In genomic region chr16:16870617-16871331, GRCm38 (mm10) we compare ENCODE assay signal across 8 mouse cellular contexts. TPM values are rescaled to one million over a fixed set of nuclear protein-coding genes. Genes with fewer than 3 reads are reported as not detected.
DNase-seq lines count a peak whose midpoint lies in the region; ATAC-seq and TF ChIP-seq lines count a peak whose summit lies in the region.

Top3b (plus strand) TSS chr16:16870736.
Vpreb1 (minus strand) TSS chr16:16870843.

- DNase-seq in CD4-positive helper T cell, adult 2 months (ENCODE audit: low read depth, low spot score), result peak; percentile 93
- DNase-seq in brain, embryonic 18.5 days (ENCODE audit: low read depth, low spot score), result peak; percentile 92
- peak; percentile 98 for DNase-seq in kidney, postnatal 0 days (ENCODE audit: low spot score)
- DNase-seq in liver, embryonic 11.5 days (ENCODE audit: low spot score), result peak; percentile 92
- peak; percentile 95 for DNase-seq in naive thymus-derived CD4-positive, alpha-beta T cell, adult 2 months (ENCODE audit: low read depth)

- H3K36me3 ChIP-seq in heart, embryonic 12.5 days, result peaks cover 10% of the 10 kb centered on the region
- H3K36me3 ChIP-seq in kidney, postnatal 0 days (ENCODE audit: insufficient read depth, low read length), result peaks cover under 1% of the 10 kb centered on the region; the same call in 1 of the 2 replicates
- peaks cover 5% of the 10 kb centered on the region for H3K36me3 ChIP-seq in liver, embryonic 11.5 days (ENCODE audit: control insufficient read depth, insufficient read depth, low read length)
- peaks cover 1% of the 10 kb centered on the region; the same call in 1 of the 2 replicates for H3K36me3 ChIP-seq in stomach, embryonic 14.5 days (ENCODE audit: control insufficient read depth, insufficient read depth, low read length)

- WGBS in heart, embryonic 12.5 days, result under 1% methylated on average over 49 of the region's 49 CpGs
- under 1% methylated on average over 49 of the region's 49 CpGs for WGBS in kidney, postnatal 0 days
- WGBS in liver, embryonic 11.5 days, result under 1% methylated on average over 49 of the region's 49 CpGs
- WGBS in stomach, embryonic 14.5 days, result under 1% methylated on average over 49 of the region's 49 CpGs

- no peaks in the 10 kb centered on the region for H3K9me3 ChIP-seq in heart, embryonic 12.5 days (replicated peaks)
- H3K9me3 ChIP-seq in kidney, postnatal 0 days (replicated peaks; ENCODE audit: low read length), result no peaks in the 10 kb centered on the region
- no peaks in the 10 kb centered on the region for H3K9me3 ChIP-seq in liver, embryonic 11.5 days (ENCODE audit: control insufficient read depth, low read length)
- H3K9me3 ChIP-seq in stomach, embryonic 14.5 days (ENCODE audit: control insufficient read depth, low read depth, low read length), result 0 out of 2 replicates have a peak, but pooled peaks cover under 1% of the 10 kb centered on the region

- H3K4me1 ChIP-seq in heart, embryonic 12.5 days (replicated peaks), result peaks cover 21% of the 10 kb centered on the region
- H3K4me1 ChIP-seq in kidney, postnatal 0 days (replicated peaks; ENCODE audit: insufficient read depth, low read length), result peaks cover 5% of the 10 kb centered on the region; the same call in 1 of the 2 replicates
- H3K4me1 ChIP-seq in liver, embryonic 11.5 days (replicated peaks; ENCODE audit: control insufficient read depth, insufficient read depth, low read length), result peaks cover 9% of the 10 kb centered on the region; the same call in 1 of the 2 replicates
- H3K4me1 ChIP-seq in stomach, embryonic 14.5 days (ENCODE audit: control insufficient read depth, insufficient read depth, low read length), result 0 out of 2 replicates have a peak, but pooled peaks cover 5% of the 10 kb centered on the region

- peak; percentile 93 for ATAC-seq in erythroid progenitor cell, adult 5-6 weeks (replicated peaks; ENCODE audit: low FRiP score, poor library complexity, severe bottlenecking)
- peak; percentile 95 for ATAC-seq in heart, embryonic 12.5 days (ENCODE audit: insufficient number of reproducible peaks, low FRiP score)
- peak; percentile 96 for ATAC-seq in kidney, postnatal 0 days (replicated peaks; ENCODE audit: low FRiP score, low read depth)
- peak; percentile 95 for ATAC-seq in liver, embryonic 11.5 days (replicated peaks; ENCODE audit: low FRiP score)
- peak; percentile 97 for ATAC-seq in stomach, embryonic 14.5 days (ENCODE audit: insufficient number of reproducible peaks, insufficient read depth, low FRiP score, low read depth)

- peak within 1 kb of the TSS; percentile 68 for H3K4me3 ChIP-seq in heart, embryonic 12.5 days
- peak within 1 kb of the TSS; percentile 82 for H3K4me3 ChIP-seq in kidney, postnatal 0 days (replicated peaks; ENCODE audit: low read depth, low read length)
- peak within 1 kb of the TSS; percentile 84 for H3K4me3 ChIP-seq in liver, embryonic 11.5 days (ENCODE audit: low read depth, low read length)
- H3K4me3 ChIP-seq in stomach, embryonic 14.5 days (ENCODE audit: low read depth, low read length), result peak within 1 kb of the TSS; percentile 74

- no peak; the same call in 1 of the 2 replicates for TF ChIP-seq CTCF in kidney, postnatal 0 days (IDR thresholded peaks at IDR 0.05; ENCODE audit: low read depth)

- H3K27ac ChIP-seq in heart, embryonic 12.5 days (ENCODE audit: poor library complexity, severe bottlenecking), result peak within 1 kb of the TSS; percentile 98
- peak within 1 kb of the TSS; percentile 98 for H3K27ac ChIP-seq in kidney, postnatal 0 days
- peak within 1 kb of the TSS; percentile 97 for H3K27ac ChIP-seq in liver, embryonic 11.5 days (ENCODE audit: low read depth, low read length)
- peak within 1 kb of the TSS; percentile 97 for H3K27ac ChIP-seq in stomach, embryonic 14.5 days (ENCODE audit: low read length)

- H3K27me3 ChIP-seq in heart, embryonic 12.5 days (replicated peaks), result no peaks in the 10 kb centered on the region
- no peaks in the 10 kb centered on the region for H3K27me3 ChIP-seq in kidney, postnatal 0 days (ENCODE audit: insufficient read depth, low read length)
- H3K27me3 ChIP-seq in liver, embryonic 11.5 days (replicated peaks; ENCODE audit: control insufficient read depth, insufficient read depth, low read length), result no peaks in the 10 kb centered on the region
- no peaks in the 10 kb centered on the region for H3K27me3 ChIP-seq in stomach, embryonic 14.5 days (ENCODE audit: control insufficient read depth, insufficient read depth, low read length)

- peak within 1 kb of the TSS; percentile 80 for H3K4me2 ChIP-seq in heart, embryonic 12.5 days
- peak within 1 kb of the TSS; percentile 56 for H3K4me2 ChIP-seq in kidney, postnatal 0 days (ENCODE audit: low read length)
- H3K4me2 ChIP-seq in liver, embryonic 11.5 days, result peak within 1 kb of the TSS; percentile 77
- H3K4me2 ChIP-seq in stomach, embryonic 14.5 days (replicated peaks; ENCODE audit: low read depth, low read length), result peak within 1 kb of the TSS; percentile 76

- peak within 1 kb of the TSS; percentile 80 for H3K9ac ChIP-seq in heart, embryonic 12.5 days
- peak within 1 kb of the TSS; percentile 88 for H3K9ac ChIP-seq in kidney, postnatal 0 days (ENCODE audit: low read depth, low read length)
- peak within 1 kb of the TSS; percentile 93 for H3K9ac ChIP-seq in liver, embryonic 11.5 days (ENCODE audit: low read depth, low read length)
- H3K9ac ChIP-seq in stomach, embryonic 14.5 days (replicated peaks; ENCODE audit: low read depth, low read length), result peak within 1 kb of the TSS; percentile 88

RNA-seq across cellular contexts. Expression of gene Top3b, which starts in this region (rescaled TPM):
- 18.0 and 33.5 TPM in 2 replicates for total RNA-seq in erythroid progenitor cell, adult 5-6 weeks (2015; ENCODE audit: low replicate concordance)
- total RNA-seq in erythroid progenitor cell, adult 5-6 weeks (2017; ENCODE audit: low replicate concordance), result 11.9 and 24.3 TPM in 2 replicates
- 44.3 and 49.4 TPM in 2 replicates for polyA plus RNA-seq in heart, embryonic 12.5 days (2016; fragmentation: Nextera tagmentation; extraction: Ambion mirVana)
- 66.4 and 68.0 TPM in 2 replicates for polyA plus RNA-seq in kidney, postnatal 0 days (2015; fragmentation: Nextera tagmentation; extraction: Ambion mirVana)
- 55.0 and 56.7 TPM in 2 replicates for polyA plus RNA-seq in liver, embryonic 11.5 days (2014; fragmentation: Nextera tagmentation; extraction: Ambion mirVana)
- 63.4 and 73.1 TPM in 2 replicates for polyA plus RNA-seq in stomach, embryonic 14.5 days (2014; fragmentation: Nextera tagmentation; extraction: Ambion mirVana)

RNA-seq across cellular contexts. Expression of gene Vpreb1, which starts in this region (rescaled TPM):
- 19.1 and 29.8 TPM in 2 replicates for total RNA-seq in erythroid progenitor cell, adult 5-6 weeks (2015; ENCODE audit: low replicate concordance)
- 8.5 and 11.7 TPM in 2 replicates for total RNA-seq in erythroid progenitor cell, adult 5-6 weeks (2017; ENCODE audit: low replicate concordance)
- 0.70 and 1.1 TPM in 2 replicates for polyA plus RNA-seq in heart, embryonic 12.5 days (2016; fragmentation: Nextera tagmentation; extraction: Ambion mirVana)
- 2.1 and 2.5 TPM in 2 replicates for polyA plus RNA-seq in kidney, postnatal 0 days (2015; fragmentation: Nextera tagmentation; extraction: Ambion mirVana)
- polyA plus RNA-seq in liver, embryonic 11.5 days (2014; fragmentation: Nextera tagmentation; extraction: Ambion mirVana), result 0.61 and 0.93 TPM in 2 replicates
- 2.9 TPM in 2 replicates for polyA plus RNA-seq in stomach, embryonic 14.5 days (2014; fragmentation: Nextera tagmentation; extraction: Ambion mirVana)

Comparison
In these comparisons a context has a peak if more than half of its experiments do, and no peak if none do; other contexts are left out.
1. Peak in every context shown above with its lines: DNase-seq, ATAC-seq, H3K4me3 ChIP-seq and H3K27ac ChIP-seq.